Mouse (Mus musculus): ENCODE results near the gene Pkmyt1.

Gene Pkmyt1

GRCm38 (mm10) chr17:23725999-23726757 lies at the start of gene Pkmyt1:
TSS of gene Pkmyt1 (plus strand) at chr17:23726336.
- no peak for TF ChIP-seq GATA4 (IDR thresholded peaks at IDR 0.05; ENCODE audit: insufficient replicate concordance, low read length)

GRCm38 (mm10) chr17:23676473-23677031 lies 49.6 kb upstream of the Pkmyt1 start:
- no peak for TF ChIP-seq GATA4 (IDR thresholded peaks at IDR 0.05; ENCODE audit: insufficient replicate concordance, low read length)

- no peak for TF ChIP-seq GATA4 (IDR thresholded peaks at IDR 0.05; ENCODE audit: insufficient replicate concordance, low read length)
These were observed 48.9 kb upstream of the Pkmyt1 start, which contains the start of gene Tnfrsf12a for GRCm38 (mm10) chr17:23677236-23677679. TSS of gene Tnfrsf12a (minus strand) at chr17:23677468.

- TF ChIP-seq GATA4 (IDR thresholded peaks at IDR 0.05; ENCODE audit: insufficient replicate concordance, low read length), result no peak
These were observed 46.9 kb upstream of the Pkmyt1 start, which contains the start of gene Cldn6 for GRCm38 (mm10) chr17:23679127-23679835. TSS of gene Cldn6 (plus strand) at chr17:23679249.

- TF ChIP-seq GATA4 (IDR thresholded peaks at IDR 0.05; ENCODE audit: insufficient replicate concordance, low read length), result no peak
These were observed 45.8 kb upstream of the Pkmyt1 start for GRCm38 (mm10) chr17:23680336-23680735.

- no peak for TF ChIP-seq GATA4 (IDR thresholded peaks at IDR 0.05; ENCODE audit: insufficient replicate concordance, low read length)
These were observed 45.0 kb upstream of the Pkmyt1 start for GRCm38 (mm10) chr17:23681086-23681485.

- no peak for TF ChIP-seq GATA4 (IDR thresholded peaks at IDR 0.05; ENCODE audit: insufficient replicate concordance, low read length)
These were observed 44.0 kb upstream of the Pkmyt1 start for GRCm38 (mm10) chr17:23682092-23682491.

GRCm38 (mm10) chr17:23682530-23682929 lies 43.6 kb upstream of the Pkmyt1 start:
- no peak for TF ChIP-seq GATA4 (IDR thresholded peaks at IDR 0.05; ENCODE audit: insufficient replicate concordance, low read length)

GRCm38 (mm10) chr17:23683226-23683625 lies 42.9 kb upstream of the Pkmyt1 start:
- no peak for TF ChIP-seq GATA4 (IDR thresholded peaks at IDR 0.05; ENCODE audit: insufficient replicate concordance, low read length)

- TF ChIP-seq GATA4 (IDR thresholded peaks at IDR 0.05; ENCODE audit: insufficient replicate concordance, low read length), result no peak
These were observed 42.1 kb upstream of the Pkmyt1 start, which contains the start of gene Cldn9 for GRCm38 (mm10) chr17:23683856-23684672. TSS of gene Cldn9 (minus strand) at chr17:23684026.

GRCm38 (mm10) chr17:23694491-23694890 lies 31.6 kb upstream of the Pkmyt1 start:
- no peak for TF ChIP-seq GATA4 (IDR thresholded peaks at IDR 0.05; ENCODE audit: insufficient replicate concordance, low read length)

GRCm38 (mm10) chr17:23695801-23696200 lies 30.3 kb upstream of the Pkmyt1 start:
- TF ChIP-seq GATA4 (IDR thresholded peaks at IDR 0.05; ENCODE audit: insufficient replicate concordance, low read length), result no peak

- TF ChIP-seq GATA4 (IDR thresholded peaks at IDR 0.05; ENCODE audit: insufficient replicate concordance, low read length), result no peak
These were observed 26.7 kb upstream of the Pkmyt1 start for GRCm38 (mm10) chr17:23699131-23700077.

- no peak for TF ChIP-seq GATA4 (IDR thresholded peaks at IDR 0.05; ENCODE audit: insufficient replicate concordance, low read length)
These were observed 26.1 kb upstream of the Pkmyt1 start for GRCm38 (mm10) chr17:23700079-23700478.

Measured in liver, adult (tissue).